Mouse (Mus musculus) CH12.LX (cell line): ENCODE measurements around the gene Tmem200b. TPM values are rescaled to one million over a fixed set of nuclear protein-coding genes. Genes with fewer than 3 reads are reported as not detected.

ENCODE experiments used
- DNase-seq: peaks from one replicate; pipeline ENCODE4 v3.0.0-alpha.2; 2013; ENCODE audit errors: extremely low read depth
- H3K27ac ChIP-seq: 2 replicates; pipeline ENCODE4 v1.5.1; 2012; ENCODE audit warnings: low read depth, mild to moderate bottlenecking, control low read depth, moderate library complexity; ENCODE audit not compliant: insufficient read depth
- H3K27me3 ChIP-seq: replicated peaks from 2 replicates; pipeline ENCODE3; 2012; ENCODE audit warnings: inconsistent platforms
- H3K36me3 ChIP-seq, 2 experiments: replicated peaks in 1 of 2; 2 replicates each; pipeline versions ENCODE3 to v1.6.1; 2012; ENCODE audit warnings: inconsistent platforms in 1 of 2, low read length in 1 of 2, mild to moderate bottlenecking in 1 of 2, mixed read lengths in 1 of 2, moderate library complexity in 1 of 2; ENCODE audit not compliant: control insufficient read depth in 1 of 2, insufficient read depth in 1 of 2
- H3K4me1 ChIP-seq, 2 experiments: 2 replicates each; pipeline ENCODE4 v1.6.1; 2012; ENCODE audit warnings: inconsistent platforms in 1 of 2, moderate library complexity in 1 of 2; ENCODE audit not compliant: insufficient read depth in 2 of 2, control insufficient read depth in 1 of 2
- H3K4me2 ChIP-seq: 2 replicates; pipeline ENCODE4 v1.6.1; 2012; ENCODE audit warnings: low read depth, mild to moderate bottlenecking, control low read depth; ENCODE audit not compliant: poor library complexity, insufficient read depth, severe bottlenecking
- H3K4me3 ChIP-seq, 3 experiments: fragments of 150-350 bp in 1 of 3; sonication (generic) in 1 of 3; replicated peaks in 1 of 3; 2 replicates each; pipeline versions ENCODE3 to v1.5.1; 2011 to 2012; ENCODE audit warnings: low read depth in 2 of 3, low read length in 2 of 3, mild to moderate bottlenecking in 2 of 3, moderate library complexity in 2 of 3, control low read depth in 1 of 3, improper control_type of control experiment in 1 of 3, inconsistent platforms in 1 of 3, mixed read lengths in 1 of 3; ENCODE audit not compliant: poor library complexity in 1 of 3
- H3K79me2 ChIP-seq: replicated peaks from 2 replicates; pipeline ENCODE4 v1.6.1; 2012; ENCODE audit warnings: mild to moderate bottlenecking, moderate library complexity; ENCODE audit not compliant: control insufficient read depth, poor library complexity, insufficient read depth, severe bottlenecking; ENCODE audit errors: extremely low read depth
- H3K9ac ChIP-seq: 2 replicates; pipeline ENCODE4 v1.6.1; 2012; ENCODE audit warnings: low read depth, mild to moderate bottlenecking, control low read depth, moderate library complexity; ENCODE audit not compliant: insufficient read depth
- H3K9me3 ChIP-seq: replicated peaks from 2 replicates; pipeline ENCODE3; 2012; ENCODE audit warnings: low read length, inconsistent platforms, mixed read lengths
- CHD2 ChIP-seq: IDR thresholded peaks from 2 replicates; pipeline ENCODE4 v1.6.1; 2011; ENCODE audit warnings: low read length, improper control_type of control experiment
- CTCF ChIP-seq, 2 experiments: IDR thresholded peaks in 1 of 2; conservative IDR thresholded peaks in 1 of 2; 2 replicates each; pipeline ENCODE4 v1.5.1; 2011 to 2012; ENCODE audit warnings: low read depth in 2 of 2, low read length in 2 of 2, improper control_type of control experiment in 1 of 2, inconsistent platforms in 1 of 2, mild to moderate bottlenecking in 1 of 2, moderate library complexity in 1 of 2
- E2F4 ChIP-seq: IDR thresholded peaks from 2 replicates; pipeline ENCODE4 v1.6.1; 2011; ENCODE audit warnings: low read depth, low read length, improper control_type of control experiment; ENCODE audit not compliant: insufficient replicate concordance
- HCFC1 ChIP-seq: IDR thresholded peaks from 2 replicates; pipeline ENCODE4 v1.6.1; 2012; ENCODE audit warnings: low read depth, mild to moderate bottlenecking, inconsistent platforms, low read length, improper control_type of control experiment
- IRF4 ChIP-seq: IDR thresholded peaks from 2 replicates; pipeline ENCODE4 v1.6.1; 2014; ENCODE audit warnings: low read depth, mild to moderate bottlenecking, inconsistent platforms, low read length, improper control_type of control experiment
- JUN ChIP-seq: IDR thresholded peaks from 2 replicates; pipeline ENCODE4 v1.6.1; 2011; ENCODE audit warnings: low read depth, mild to moderate bottlenecking, low read length, improper control_type of control experiment, moderate library complexity; ENCODE audit not compliant: insufficient read depth
- KAT2A ChIP-seq: IDR thresholded peaks from 2 replicates; pipeline ENCODE4 v1.6.1; 2012; ENCODE audit warnings: low read length, improper control_type of control experiment, inconsistent platforms; ENCODE audit not compliant: insufficient replicate concordance
- MAX ChIP-seq: IDR thresholded peaks from 2 replicates; pipeline ENCODE4 v1.6.1; 2011; ENCODE audit warnings: low read length, improper control_type of control experiment
- MAZ ChIP-seq: IDR thresholded peaks from 2 replicates; pipeline ENCODE4 v1.6.1; 2012; ENCODE audit warnings: low read depth, mild to moderate bottlenecking, inconsistent platforms, low read length, improper control_type of control experiment, moderate library complexity
- NELFE ChIP-seq: IDR thresholded peaks from 2 replicates; pipeline ENCODE4 v1.6.1; 2011; ENCODE audit warnings: low read depth, low read length, improper control_type of control experiment
- NRF1 ChIP-seq: IDR thresholded peaks from 2 replicates; pipeline ENCODE4 v1.6.1; 2014; ENCODE audit warnings: low read depth, mild to moderate bottlenecking, inconsistent platforms, low read length, improper control_type of control experiment, moderate library complexity
- PAX5 ChIP-seq: IDR thresholded peaks from 2 replicates; pipeline ENCODE4 v1.6.1; 2012; ENCODE audit warnings: low read length, inconsistent platforms, mixed read lengths
- POLR2AphosphoS2 ChIP-seq: IDR thresholded peaks from 2 replicates; pipeline ENCODE4 v1.6.1; 2011; ENCODE audit warnings: low read depth, low read length, improper control_type of control experiment
- SIN3A ChIP-seq: IDR thresholded peaks from 2 replicates; pipeline ENCODE4 v1.6.1; 2012; ENCODE audit warnings: low read length, improper control_type of control experiment, inconsistent platforms
- UBTF ChIP-seq: IDR thresholded peaks from 2 replicates; pipeline ENCODE4 v1.6.1; 2012; ENCODE audit warnings: low read depth, mild to moderate bottlenecking, inconsistent platforms, low read length, improper control_type of control experiment, moderate library complexity
- USF1 ChIP-seq: IDR thresholded peaks from 2 replicates; pipeline ENCODE4 v1.6.1; 2014; ENCODE audit warnings: low read depth, mild to moderate bottlenecking, inconsistent platforms, low read length, improper control_type of control experiment
- ZKSCAN1 ChIP-seq: IDR thresholded peaks from 2 replicates; pipeline ENCODE4 v1.6.1; 2012; ENCODE audit warnings: low read depth, inconsistent platforms, low read length, improper control_type of control experiment, borderline replicate concordance
- ZNF384 ChIP-seq: IDR thresholded peaks from 2 replicates; pipeline ENCODE4 v1.6.1; 2012; ENCODE audit warnings: low read depth, low read length, improper control_type of control experiment, inconsistent platforms
- dilution Hi-C: fragments of 300-500 bp; cut with MboI; formaldehyde crosslinking; loops from 2 replicates; pipeline ENCODE4 v1.14.3; 2020; ENCODE audit warnings: low sequenced_read_pairs; ENCODE audit not compliant: extremely low pct_unique_long_range_greater_than_20kb, extremely low pct_ligation_motif_present
- in situ Hi-C: fragments of 300-500 bp; cut with MboI; formaldehyde crosslinking; loops from 3 replicates; pipeline ENCODE4 v1.14.3; 2019; ENCODE audit warnings: low sequenced_read_pairs, low pct_ligation_motif_present, low pct_unique_long_range_greater_than_20kb, mixed read lengths
- polyA plus RNA-seq: library from polyadenylated mRNA; unstranded; fragments of >175 nt; gene quantifications from 2 replicates; pipeline ENCODE4 v1.2.1, GENCODE M21; 2012; ENCODE audit warnings: low read depth; ENCODE audit not compliant: insufficient read length
- total RNA-seq, 2 experiments: library from RNA; depleted of rRNA; stranded (reverse); fragments of 300-350 nt in 1 of 2; fragments of >200 nt in 1 of 2; gene quantifications; 2 replicates each; pipeline ENCODE4 v1.2.3; 2012 to 2014

The Tmem200b gene
- total and polyA plus RNA-seq, 3 experiments = not detected

GRCm38 (mm10) chr4:131897109-131897508, 24.5 kb upstream of the Tmem200b start:
- Histone ChIP-seq H3K79me2 (no peaks in the 10 kb centered on the region), H3K4me2 (no peak overlapping the region), H3K9me3 (no peaks in the 10 kb centered on the region), H3K4me1 (peaks cover 2 to 27% of the 10 kb centered on the region in 2 experiments; a peak in 3 of 4 replicates), H3K27ac (no peak overlapping the region), H3K27me3 (no peaks in the 10 kb centered on the region), H3K4me3 (no peak overlapping the region), H3K9ac (no peak overlapping the region), H3K36me3 (peaks cover 77 to 81% of the 10 kb centered on the region in 2 experiments)
- in situ Hi-C loops (no loop called here), dilution Hi-C loops (no loop called here)
- TF ChIP-seq UBTF = no peak
- TF ChIP-seq CHD2 = no peak
- no peak for TF ChIP-seq POLR2AphosphoS2
- TF ChIP-seq PAX5 = no peak
- TF ChIP-seq MAZ = no peak
- TF ChIP-seq HCFC1 = no peak
- no peak for TF ChIP-seq SIN3A
- no peak for TF ChIP-seq IRF4
- no peak for TF ChIP-seq JUN
- DNase-seq = no peak

- H3K79me2 ChIP-seq = no peaks in the 10 kb centered on the region
- no peak overlapping the region for H3K27ac ChIP-seq
- no peak overlapping the region for H3K4me3 ChIP-seq
- H3K9me3 ChIP-seq = no peaks in the 10 kb centered on the region
- no peak for DNase-seq
- peaks cover 2 to 27% of the 10 kb centered on the region in 2 experiments; a peak in 3 of 4 replicates for H3K4me1 ChIP-seq
- TF ChIP-seq MAX (no peak), NELFE (no peak), JUN (no peak), ZNF384 (no peak), CTCF (conservative IDR thresholded peaks at IDR 0.05 in 1 of 2, IDR thresholded peaks at IDR 0.05 in 1 of 2; ENCODE audit: low read depth in 2 of 2, low read length in 2 of 2) (no peak), CHD2 (no peak), KAT2A (no peak), E2F4 (no peak), USF1 (no peak), ZKSCAN1 (no peak), HCFC1 (no peak), NRF1 (no peak)
- no peak overlapping the region for H3K9ac ChIP-seq
- dilution Hi-C loops = no loop called here
- no peak overlapping the region for H3K4me2 ChIP-seq
- in situ Hi-C loops = no loop called here
- peaks cover 77 to 81% of the 10 kb centered on the region in 2 experiments for H3K36me3 ChIP-seq
- H3K27me3 ChIP-seq = no peaks in the 10 kb centered on the region
These were observed 23.8 kb upstream of the Tmem200b start for GRCm38 (mm10) chr4:131897787-131898186.
